In the genomic region with DNA sequence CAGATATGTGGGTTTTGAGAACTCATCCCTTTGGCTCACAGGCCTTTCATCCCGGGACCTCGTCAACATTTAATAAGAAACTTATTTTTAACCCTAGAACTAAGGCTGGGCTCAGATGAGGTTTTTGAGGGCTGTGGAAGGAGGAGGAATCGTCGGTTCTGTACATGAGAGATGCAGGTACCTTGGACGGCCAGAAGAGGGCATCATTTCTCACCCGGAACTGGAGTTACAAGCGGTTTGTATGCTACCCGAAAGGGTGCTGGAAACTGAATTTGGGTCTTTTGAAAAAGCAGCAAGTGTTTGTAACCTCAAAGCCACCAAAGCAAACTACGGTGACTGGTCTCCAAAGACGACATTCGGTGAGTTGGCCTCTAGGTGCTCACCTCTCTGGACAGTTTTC, we compare ENCODE assay signal across 9 mouse cellular contexts. TPM values are rescaled to one million over a fixed set of nuclear protein-coding genes. Genes with fewer than 3 reads are reported as not detected.
DNase-seq lines count a peak whose midpoint lies in the region; ATAC-seq lines count a peak whose summit lies in the region.
"Had no signal": no experiment of that assay in that cellular context is flagged by ENCODE, and none has a peak within 500 bp of the region (broad histone marks: within the 10 kb centered on the region; RNA-seq: fewer than 3 reads in every experiment).

No protein-coding gene starts in this region.

- no peak overlapping the region for H3K27ac ChIP-seq in hindbrain, embryonic 11.5 days (ENCODE audit: low read depth, low read length)
- no peak overlapping the region for H3K27ac ChIP-seq in hindbrain, embryonic 12.5 days

- H3K9me3 ChIP-seq in hindbrain, embryonic 11.5 days (ENCODE audit: control insufficient read depth, low read length): no peaks in the 10 kb centered on the region
- H3K9me3 ChIP-seq in hindbrain, embryonic 12.5 days (replicated peaks): no peaks in the 10 kb centered on the region

- peak; percentile 21 for DNase-seq in hindbrain, embryonic 11.5 days (ENCODE audit: low spot score)
- DNase-seq in thymus, postnatal 14 days: peak; percentile 23
- DNase-seq in thymus, postnatal 0 days (ENCODE audit: low spot score): no peak
- peak; percentile 52 for DNase-seq in induced T-regulatory cell, adult 2 months (ENCODE audit: low read depth)
- DNase-seq in frontal cortex, postnatal 36 days (ENCODE audit: low spot score in 2 of 2): no peak
- DNase-seq in right cerebral cortex, postnatal 36 days (ENCODE audit: low spot score in 2 of 2): no peak
- DNase-seq: cerebellum, postnatal 14 days had no signal

- no peaks in the 10 kb centered on the region for H3K4me1 ChIP-seq in hindbrain, embryonic 11.5 days (replicated peaks; ENCODE audit: control insufficient read depth, insufficient read depth, low read length)
- H3K4me1 ChIP-seq in hindbrain, embryonic 12.5 days: peaks cover 4% of the 10 kb centered on the region; the same call in 1 of the 2 replicates

- H3K27me3 ChIP-seq in hindbrain, embryonic 11.5 days (ENCODE audit: control insufficient read depth, insufficient read depth, low read length): no peaks in the 10 kb centered on the region
- no peaks in the 10 kb centered on the region for H3K27me3 ChIP-seq in hindbrain, embryonic 12.5 days

- H3K9ac ChIP-seq in hindbrain, embryonic 11.5 days (ENCODE audit: low read depth, low read length): no peak overlapping the region
- H3K9ac ChIP-seq in hindbrain, embryonic 12.5 days: no peak overlapping the region

- no peak overlapping the region for H3K4me3 ChIP-seq in hindbrain, embryonic 11.5 days (ENCODE audit: low read depth, low read length)
- H3K4me3 ChIP-seq in hindbrain, embryonic 12.5 days: no peak overlapping the region

- 46% methylated on average over 11 of the region's 11 CpGs for WGBS in hindbrain, embryonic 11.5 days
- 47% methylated on average over 11 of the region's 11 CpGs for WGBS in hindbrain, embryonic 12.5 days

- H3K36me3 ChIP-seq in hindbrain, embryonic 11.5 days (ENCODE audit: control insufficient read depth, insufficient read depth, low read length): no peaks in the 10 kb centered on the region
- H3K36me3 ChIP-seq in hindbrain, embryonic 12.5 days: no peaks in the 10 kb centered on the region

- ATAC-seq in hindbrain, embryonic 11.5 days (ENCODE audit: low FRiP score): no peak
- no peak for ATAC-seq in hindbrain, embryonic 12.5 days (ENCODE audit: low FRiP score)
- ATAC-seq in erythroid progenitor cell, adult 5-6 weeks (replicated peaks; ENCODE audit: low FRiP score, poor library complexity, severe bottlenecking): no peak

- no peak overlapping the region for H3K4me2 ChIP-seq in hindbrain, embryonic 11.5 days (replicated peaks; ENCODE audit: low read depth, low read length)
- H3K4me2 ChIP-seq in hindbrain, embryonic 12.5 days (replicated peaks): no peak overlapping the region

RNA-seq across cellular contexts. Expression of gene Raf1, which starts 24.9 kb away (rescaled TPM):
- polyA plus RNA-seq in hindbrain, embryonic 11.5 days (2014; fragmentation: Nextera tagmentation; extraction: Ambion mirVana): 148 and 157 TPM in 2 replicates
- polyA plus RNA-seq in hindbrain, embryonic 12.5 days (2016; fragmentation: Nextera tagmentation; extraction: Ambion mirVana): 159 TPM in 2 replicates
- 61.5 and 67.0 TPM in 2 replicates for polyA plus RNA-seq in thymus, postnatal 0 days (2015; fragmentation: Nextera tagmentation; extraction: Ambion mirVana)
- total RNA-seq in erythroid progenitor cell, adult 5-6 weeks (2015; ENCODE audit: low replicate concordance): 84.0 and 100 TPM in 2 replicates
- 21.3 and 46.2 TPM in 2 replicates for total RNA-seq in erythroid progenitor cell, adult 5-6 weeks (2017; ENCODE audit: low replicate concordance)

Comparison
In these comparisons a context has a peak if more than half of its experiments do, and no peak if none do; other contexts are left out.
1. DNase-seq: peak in hindbrain, embryonic 11.5 days (single experiment), thymus, postnatal 14 days (single experiment) and induced T-regulatory cell, adult 2 months (single experiment); none in thymus, postnatal 0 days (single experiment), frontal cortex, postnatal 36 days (0 of 2) and right cerebral cortex, postnatal 36 days (0 of 2).